Mouse (Mus musculus) bone marrow macrophage, adult 2 months (primary cell): ENCODE measurements around the gene H2afy2. TPM values are rescaled to one million over a fixed set of nuclear protein-coding genes. Genes with fewer than 3 reads are reported as not detected.

Source experiments
- H3K27ac ChIP-seq: 2 replicates; pipeline ENCODE4 v1.5.1; 2012; ENCODE audit warnings: low read depth, low read length; ENCODE audit not compliant: insufficient read depth
- H3K4me1 ChIP-seq: 2 replicates; pipeline ENCODE4 v1.6.1; 2012; ENCODE audit warnings: low read length; ENCODE audit not compliant: control insufficient read depth, insufficient read depth
- H3K4me3 ChIP-seq: 2 replicates; pipeline ENCODE4 v1.5.1; 2012; ENCODE audit warnings: mild to moderate bottlenecking, low read length, moderate library complexity; ENCODE audit not compliant: insufficient read depth
- CTCF ChIP-seq: IDR thresholded peaks from 2 replicates; pipeline ENCODE4 v1.5.1; 2012; ENCODE audit warnings: low read depth, mild to moderate bottlenecking, low read length, moderate library complexity
- POLR2A ChIP-seq: IDR thresholded peaks from 2 replicates; pipeline ENCODE4 v1.6.1; 2012; ENCODE audit warnings: mild to moderate bottlenecking, low read depth, low read length, borderline replicate concordance
- polyA plus RNA-seq: library from polyadenylated mRNA; stranded (reverse); fragments of >200 nt; gene quantifications from 2 replicates; pipeline ENCODE4 v1.2.4, GENCODE M21; 2012; ENCODE audit not compliant: missing spikeins, insufficient read depth, insufficient read length

Gene H2afy2
- polyA plus RNA-seq, 1 experiment = not detected

- H3K27ac ChIP-seq = no peak overlapping the region
- TF ChIP-seq POLR2A (no peak), CTCF (no peak)
- H3K4me1 ChIP-seq = peaks cover 26% of the 10 kb centered on the region
- no peak overlapping the region for H3K4me3 ChIP-seq
These were observed 69.8 kb downstream of the H2afy2 start for GRCm38 (mm10) chr10:61714146-61714545.

DNA sequence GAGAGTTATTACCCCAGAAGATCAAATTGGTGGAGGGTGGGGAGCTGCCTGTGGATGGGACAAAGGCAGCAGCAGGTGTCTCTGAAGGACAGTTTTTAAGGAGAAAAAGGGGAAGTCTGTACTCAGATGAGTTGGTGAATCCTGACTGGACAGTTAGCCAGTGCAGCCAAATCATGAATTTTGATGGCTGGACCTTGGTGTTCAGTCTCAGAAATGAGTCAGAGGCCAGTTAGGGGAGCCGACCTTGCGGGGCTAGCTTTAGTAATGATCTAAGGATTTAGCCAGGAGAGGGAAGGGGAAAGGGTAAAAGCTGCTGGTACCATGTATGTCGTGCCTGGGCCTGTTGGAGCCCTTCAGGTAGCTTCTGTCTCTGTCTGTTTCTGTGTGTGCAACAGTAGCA lies 70.3 kb downstream of the H2afy2 start:
- H3K4me3 ChIP-seq = no peak overlapping the region
- TF ChIP-seq POLR2A (no peak), CTCF (no peak)
- H3K4me1 ChIP-seq = peaks cover 26% of the 10 kb centered on the region
- H3K27ac ChIP-seq = no peak overlapping the region

DNA sequence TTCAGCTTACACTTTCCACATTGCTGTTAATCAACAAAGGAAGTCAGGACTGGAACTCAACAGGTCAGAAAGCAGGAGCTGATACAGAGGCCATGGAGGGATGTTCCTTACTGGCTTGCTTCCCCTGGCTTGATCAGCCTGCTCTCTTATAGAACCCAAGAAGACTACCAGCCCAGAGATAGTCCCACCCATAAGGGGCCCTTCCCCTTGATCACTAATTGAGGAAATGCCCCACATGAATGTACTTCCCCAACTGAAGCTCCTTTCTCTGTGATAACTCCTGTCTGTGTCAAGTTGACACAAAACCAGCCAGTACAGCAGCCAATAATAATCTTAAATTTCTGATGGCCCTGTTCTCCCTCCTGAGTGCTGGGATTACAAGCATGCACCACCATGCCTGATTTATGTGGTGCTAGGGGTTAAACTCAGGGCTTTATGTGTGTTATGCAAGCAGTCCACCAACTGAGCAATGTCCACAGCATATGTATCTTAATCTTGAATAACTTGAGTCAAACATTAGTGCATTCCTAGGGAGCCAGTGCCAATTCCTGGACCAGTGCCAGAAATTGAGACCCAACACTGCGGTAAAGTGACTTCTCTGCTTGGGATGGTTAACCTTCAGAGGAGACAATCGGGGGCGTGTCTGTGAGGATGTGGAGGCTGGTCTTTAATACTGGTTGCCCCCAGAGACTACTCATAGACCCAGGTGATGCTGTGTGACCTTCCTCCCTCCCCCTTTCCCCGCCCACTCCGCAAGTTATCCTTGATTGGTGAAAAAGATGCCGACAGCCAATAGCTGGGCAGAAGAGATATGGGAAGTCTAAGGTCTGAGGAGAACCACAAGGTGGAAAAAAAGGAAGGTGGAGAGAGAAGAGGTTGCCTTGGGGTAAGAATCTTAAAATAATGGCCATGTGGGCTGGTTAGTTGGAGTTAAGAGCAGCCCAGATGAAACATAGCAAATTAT lies 77.3 kb downstream of the H2afy2 start:
- H3K4me1 ChIP-seq = peaks cover 11% of the 10 kb centered on the region
- TF ChIP-seq POLR2A (no peak), CTCF (no peak)
- peak overlapping the region; percentile 60 for H3K27ac ChIP-seq
- no peak overlapping the region for H3K4me3 ChIP-seq

DNA sequence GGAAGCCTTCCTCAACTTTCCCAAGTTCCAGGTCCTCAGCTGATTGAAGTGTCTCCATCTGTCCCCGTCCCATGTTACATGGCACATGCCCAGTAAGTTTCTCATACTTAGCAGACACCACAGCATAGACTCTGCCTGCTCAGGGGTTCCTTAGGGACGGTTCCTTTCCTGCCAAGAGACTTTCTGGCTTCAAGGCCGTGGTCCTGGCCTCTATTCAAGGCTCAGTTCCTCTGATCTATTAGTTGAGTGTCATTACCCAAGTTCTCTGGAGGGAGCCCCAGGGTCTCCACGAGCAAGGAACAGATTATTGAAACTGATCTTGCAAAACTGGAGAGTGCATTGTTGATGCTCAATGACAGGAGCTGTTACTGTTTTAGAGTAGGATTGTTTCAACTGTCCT lies 79.3 kb downstream of the H2afy2 start:
- TF ChIP-seq CTCF (no peak), POLR2A (no peak)
- no peak overlapping the region for H3K27ac ChIP-seq

GRCm38 (mm10) chr10:61697028-61697427 lies 86.9 kb downstream of the H2afy2 start:
- no peak for TF ChIP-seq CTCF
- no peak for TF ChIP-seq POLR2A
- H3K27ac ChIP-seq = no peak overlapping the region
- H3K4me3 ChIP-seq = peak overlapping the region; percentile 85
- peaks cover 11% of the 10 kb centered on the region for H3K4me1 ChIP-seq

More for the DNA sequence above, 79.3 kb downstream of the H2afy2 start:
- peaks cover 11% of the 10 kb centered on the region for H3K4me1 ChIP-seq
- H3K4me3 ChIP-seq = no peak overlapping the region

GRCm38 (mm10) chr10:61696560-61696823 lies 87.5 kb downstream of the H2afy2 start:
- H3K27ac ChIP-seq = no peak overlapping the region
- peaks cover 11% of the 10 kb centered on the region for H3K4me1 ChIP-seq
- H3K4me3 ChIP-seq = peak overlapping the region; percentile 85
- TF ChIP-seq CTCF (no peak), POLR2A (no peak)

DNA sequence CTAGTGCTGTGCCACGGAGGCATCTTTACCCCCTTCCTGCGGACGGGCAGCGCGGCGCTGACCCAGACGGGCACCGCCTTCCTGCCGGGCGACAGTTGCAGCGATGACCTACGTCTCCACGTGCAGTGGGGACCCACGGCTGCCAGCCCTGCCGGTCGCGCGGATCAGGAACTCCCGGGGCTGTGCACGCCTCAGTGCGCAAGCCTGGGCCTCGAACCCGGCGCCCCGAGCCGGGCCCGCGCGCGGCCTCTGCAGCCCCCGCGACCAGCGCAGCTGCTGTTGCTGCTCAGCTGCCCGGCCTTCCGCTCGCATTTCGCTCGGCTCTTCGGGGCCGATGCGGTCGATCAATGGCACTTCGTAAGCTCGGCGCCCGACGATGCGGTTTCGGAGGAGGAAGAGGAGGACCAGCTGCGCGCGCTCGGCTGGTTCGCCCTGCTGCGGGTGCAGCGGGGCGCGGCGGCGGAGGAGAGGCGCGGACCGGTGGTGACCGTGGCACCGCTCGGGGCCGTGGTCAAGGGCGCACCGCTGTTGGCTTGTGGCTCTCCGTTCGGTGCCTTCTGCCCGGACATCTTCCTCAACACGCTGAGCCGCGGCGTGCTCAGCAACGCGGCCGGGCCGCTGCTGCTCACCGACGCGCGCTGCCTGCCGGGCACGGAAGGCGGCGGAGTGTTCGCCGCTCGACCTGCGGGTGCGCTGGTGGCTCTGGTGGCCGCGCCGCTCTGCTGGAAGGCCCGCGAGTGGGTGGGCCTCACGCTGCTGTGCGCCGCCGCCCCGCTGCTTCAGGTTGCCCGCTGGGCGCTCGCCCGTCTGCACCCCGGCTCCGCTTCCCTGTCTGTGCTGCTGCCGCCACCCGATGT lies 88.0 kb downstream of the H2afy2 start:
- Histone ChIP-seq H3K27ac (peak overlapping the region; percentile 4; the same call in 1 of the 2 replicates), H3K4me3 (peak overlapping the region; percentile 85), H3K4me1 (peaks cover 11% of the 10 kb centered on the region)
- TF ChIP-seq CTCF = no peak
- no peak for TF ChIP-seq POLR2A

DNA sequence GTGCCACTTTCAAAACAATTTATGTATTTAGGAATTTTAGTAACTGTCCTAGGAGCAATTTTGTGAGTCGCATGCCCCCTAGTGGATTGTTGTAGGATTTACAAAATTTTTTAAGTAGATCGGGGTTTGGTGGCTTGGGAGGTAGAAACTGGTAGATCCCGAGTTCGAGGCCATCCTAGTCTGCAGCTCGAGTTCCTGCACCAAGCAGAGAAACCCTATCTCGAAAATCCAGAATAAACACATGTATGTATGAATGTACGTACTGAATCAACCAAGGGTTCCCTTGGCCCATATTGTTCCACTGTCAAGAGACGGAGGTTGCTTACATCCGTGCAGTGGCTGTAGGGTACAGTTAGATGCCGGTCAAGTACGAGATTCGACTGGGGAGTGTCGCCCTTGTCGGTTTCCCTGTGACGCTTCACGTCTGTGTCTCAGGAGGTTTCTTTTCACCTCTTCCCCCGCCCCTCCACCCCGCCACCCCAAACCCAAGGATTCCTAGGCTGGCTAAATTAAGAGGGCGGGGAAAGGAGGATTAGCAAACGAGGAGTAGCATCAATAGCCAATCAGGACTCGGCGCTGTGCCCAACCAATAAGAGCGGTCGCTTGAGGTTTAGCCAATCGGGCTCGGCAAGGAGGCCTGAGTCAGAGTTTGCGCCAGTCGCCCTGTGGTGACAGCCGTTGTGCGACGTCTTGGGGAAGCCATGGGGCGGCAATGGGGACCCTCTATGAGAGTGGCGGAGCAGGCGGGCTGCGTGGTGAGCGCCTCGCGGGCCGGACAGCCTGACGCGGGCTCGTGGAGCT lies 88.9 kb downstream of the H2afy2 start, which contains the start of gene Tysnd1:
TSS of gene Tysnd1 (plus strand) at position 645 of the 801 bp plus-strand sequence.
- TF ChIP-seq CTCF = peak; percentile 37
- no peak for TF ChIP-seq POLR2A
- Histone ChIP-seq H3K4me3 (peak within 1 kb of the TSS; percentile 85), H3K27ac (peak within 1 kb of the TSS; percentile 42), H3K4me1 (peaks cover 11% of the 10 kb centered on the region)

DNA sequence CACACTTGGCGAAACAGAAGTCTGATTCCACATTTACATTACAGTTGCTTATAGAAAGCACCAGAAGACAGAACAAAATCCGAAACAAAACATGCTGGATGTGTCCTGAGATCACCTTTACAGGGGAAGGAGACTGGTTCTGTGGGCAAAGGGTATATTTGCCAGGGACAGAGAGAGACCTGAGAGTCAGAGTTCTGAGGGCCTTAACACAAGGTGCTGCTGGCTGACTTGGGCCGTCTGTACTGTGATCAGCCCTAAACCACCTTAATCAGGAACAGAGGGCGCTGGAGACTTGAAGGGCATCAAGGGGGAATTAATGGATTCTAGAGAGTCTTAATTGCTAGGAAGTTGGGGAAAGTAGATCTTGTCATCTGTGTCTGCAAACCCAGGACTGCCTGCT lies 90.4 kb downstream of the H2afy2 start:
- H3K4me3 ChIP-seq = no peak overlapping the region
- no peak overlapping the region for H3K27ac ChIP-seq
- H3K4me1 ChIP-seq = peaks cover 11% of the 10 kb centered on the region
- TF ChIP-seq POLR2A (no peak), CTCF (no peak)
